Mouse (Mus musculus): ENCODE measurements around the gene AI182371. TPM values are rescaled to one million over a fixed set of nuclear protein-coding genes. Genes with fewer than 3 reads are reported as not detected.

Gene AI182371
- polyA plus RNA-seq, 1 experiment: 0.93 TPM

GRCm38 (mm10) chr2:35067117-35067516, 34.2 kb downstream of the AI182371 start:
- H3K4me3 ChIP-seq (ENCODE audit: low read depth, low read length): no peak overlapping the region
- H3K27ac ChIP-seq (ENCODE audit: insufficient read depth, low read length): no peak overlapping the region
- H3K36me3 ChIP-seq (ENCODE audit: control insufficient read depth, insufficient read depth, low read length, poor library complexity, severe bottlenecking): no peaks in the 10 kb centered on the region
- no peaks in the 10 kb centered on the region for H3K27me3 ChIP-seq (ENCODE audit: control insufficient read depth, insufficient read depth, low read length, poor library complexity, severe bottlenecking)
- no peak overlapping the region for H3K9ac ChIP-seq (ENCODE audit: low read depth, poor library complexity, severe bottlenecking)
- no peaks in the 10 kb centered on the region for H3K4me1 ChIP-seq (ENCODE audit: control insufficient read depth, insufficient read depth, low read length)
- TF ChIP-seq POLR2A (IDR thresholded peaks at IDR 0.05; ENCODE audit: insufficient read depth, low read length): no peak
- no peak for TF ChIP-seq EP300 (IDR thresholded peaks at IDR 0.05; ENCODE audit: insufficient read depth, low read depth, low read length)
- TF ChIP-seq CTCF (IDR thresholded peaks at IDR 0.05; ENCODE audit: low read depth, low read length): no peak
- H3K9me3 ChIP-seq (replicated peaks; ENCODE audit: control insufficient read depth, insufficient read depth, low read length, poor library complexity, severe bottlenecking): no peaks in the 10 kb centered on the region

DNA sequence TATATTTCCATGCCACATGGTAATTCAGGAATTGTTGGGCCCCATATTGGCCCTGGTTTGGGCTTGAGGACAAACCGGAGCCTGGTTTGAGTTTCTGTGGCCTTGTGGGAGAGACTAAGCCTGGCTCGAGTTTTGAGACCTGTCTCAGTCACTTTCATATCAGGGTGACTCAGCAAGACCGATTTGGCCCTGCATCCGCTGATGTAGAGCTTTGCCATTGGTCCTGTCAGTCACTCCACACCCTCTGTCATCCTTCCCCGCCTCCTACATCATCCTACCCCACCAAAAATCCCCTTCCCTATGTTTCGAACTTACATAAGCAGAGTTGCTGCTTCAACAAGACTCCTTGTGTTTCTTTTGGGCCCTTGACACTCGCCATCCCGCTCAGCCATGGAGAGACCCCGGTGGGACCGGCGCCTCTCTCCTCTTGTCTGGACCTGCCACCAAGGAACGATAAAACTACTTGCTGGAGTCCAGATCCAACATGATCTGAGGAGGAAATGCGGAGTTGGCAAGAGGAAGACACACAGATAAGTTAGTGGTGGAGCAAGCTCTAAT, 34.7 kb downstream of the AI182371 start:
- no peak overlapping the region for H3K4me3 ChIP-seq (ENCODE audit: low read depth, low read length)
- H3K9ac ChIP-seq (ENCODE audit: low read depth, poor library complexity, severe bottlenecking): no peak overlapping the region
- H3K27ac ChIP-seq (ENCODE audit: insufficient read depth, low read length): no peak overlapping the region
- TF ChIP-seq POLR2A (IDR thresholded peaks at IDR 0.05; ENCODE audit: insufficient read depth, low read length): no peak
- no peak for TF ChIP-seq CTCF (IDR thresholded peaks at IDR 0.05; ENCODE audit: low read depth, low read length)
- no peak for TF ChIP-seq EP300 (IDR thresholded peaks at IDR 0.05; ENCODE audit: insufficient read depth, low read depth, low read length)
- H3K9me3 ChIP-seq (replicated peaks; ENCODE audit: control insufficient read depth, insufficient read depth, low read length, poor library complexity, severe bottlenecking): no peaks in the 10 kb centered on the region
- no peaks in the 10 kb centered on the region for H3K27me3 ChIP-seq (ENCODE audit: control insufficient read depth, insufficient read depth, low read length, poor library complexity, severe bottlenecking)
- H3K4me1 ChIP-seq (ENCODE audit: control insufficient read depth, insufficient read depth, low read length): no peaks in the 10 kb centered on the region
- H3K36me3 ChIP-seq (ENCODE audit: control insufficient read depth, insufficient read depth, low read length, poor library complexity, severe bottlenecking): no peaks in the 10 kb centered on the region

GRCm38 (mm10) chr2:35063333-35064030, 37.9 kb downstream of the AI182371 start:
- no peaks in the 10 kb centered on the region for H3K27me3 ChIP-seq (ENCODE audit: control insufficient read depth, insufficient read depth, low read length, poor library complexity, severe bottlenecking)
- H3K4me3 ChIP-seq (ENCODE audit: low read depth, low read length): no peak overlapping the region
- no peaks in the 10 kb centered on the region for H3K4me1 ChIP-seq (ENCODE audit: control insufficient read depth, insufficient read depth, low read length)
- no peak overlapping the region for H3K9ac ChIP-seq (ENCODE audit: low read depth, poor library complexity, severe bottlenecking)
- no peak overlapping the region for H3K27ac ChIP-seq (ENCODE audit: insufficient read depth, low read length)
- TF ChIP-seq CTCF (IDR thresholded peaks at IDR 0.05; ENCODE audit: low read depth, low read length): no peak
- TF ChIP-seq EP300 (IDR thresholded peaks at IDR 0.05; ENCODE audit: insufficient read depth, low read depth, low read length): no peak
- TF ChIP-seq POLR2A (IDR thresholded peaks at IDR 0.05; ENCODE audit: insufficient read depth, low read length): no peak
- no peaks in the 10 kb centered on the region for H3K36me3 ChIP-seq (ENCODE audit: control insufficient read depth, insufficient read depth, low read length, poor library complexity, severe bottlenecking)
- H3K9me3 ChIP-seq (replicated peaks; ENCODE audit: control insufficient read depth, insufficient read depth, low read length, poor library complexity, severe bottlenecking): no peaks in the 10 kb centered on the region

DNA sequence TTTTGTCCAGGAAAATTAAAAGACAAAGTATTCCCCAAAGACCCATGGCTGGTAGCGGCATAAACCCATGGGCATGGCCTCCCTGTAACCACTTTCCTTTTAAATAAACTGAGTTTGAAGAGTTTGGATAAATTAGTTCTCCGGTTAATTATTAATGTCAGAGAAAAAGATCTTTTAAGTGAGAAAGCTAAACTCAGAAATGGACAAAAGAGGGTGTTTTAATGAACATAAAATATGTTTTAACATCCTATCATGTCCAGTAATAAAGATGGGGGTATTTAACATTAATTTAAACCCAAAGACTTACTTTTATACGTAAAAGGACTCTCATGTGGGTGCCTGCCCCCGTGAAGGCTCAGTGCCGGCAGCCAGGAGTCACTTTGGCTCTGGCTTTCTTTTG, 40.0 kb downstream of the AI182371 start, which contains the start of gene Hc:
Gene Hc, minus strand, starts transcription at position 101 of the 400 bp plus-strand sequence.
- H3K9me3 ChIP-seq (replicated peaks; ENCODE audit: control insufficient read depth, insufficient read depth, low read length, poor library complexity, severe bottlenecking): no peaks in the 10 kb centered on the region
- no peak within 1 kb of the TSS for H3K4me3 ChIP-seq (ENCODE audit: low read depth, low read length)
- no peak within 1 kb of the TSS for H3K27ac ChIP-seq (ENCODE audit: insufficient read depth, low read length)
- H3K27me3 ChIP-seq (ENCODE audit: control insufficient read depth, insufficient read depth, low read length, poor library complexity, severe bottlenecking): no peaks in the 10 kb centered on the region
- H3K36me3 ChIP-seq (ENCODE audit: control insufficient read depth, insufficient read depth, low read length, poor library complexity, severe bottlenecking): no peaks in the 10 kb centered on the region
- TF ChIP-seq CTCF (IDR thresholded peaks at IDR 0.05; ENCODE audit: low read depth, low read length): no peak
- no peak for TF ChIP-seq POLR2A (IDR thresholded peaks at IDR 0.05; ENCODE audit: insufficient read depth, low read length)
- TF ChIP-seq EP300 (IDR thresholded peaks at IDR 0.05; ENCODE audit: insufficient read depth, low read depth, low read length): no peak
- H3K9ac ChIP-seq (ENCODE audit: low read depth, poor library complexity, severe bottlenecking): no peak within 1 kb of the TSS
- no peaks in the 10 kb centered on the region for H3K4me1 ChIP-seq (ENCODE audit: control insufficient read depth, insufficient read depth, low read length)

DNA sequence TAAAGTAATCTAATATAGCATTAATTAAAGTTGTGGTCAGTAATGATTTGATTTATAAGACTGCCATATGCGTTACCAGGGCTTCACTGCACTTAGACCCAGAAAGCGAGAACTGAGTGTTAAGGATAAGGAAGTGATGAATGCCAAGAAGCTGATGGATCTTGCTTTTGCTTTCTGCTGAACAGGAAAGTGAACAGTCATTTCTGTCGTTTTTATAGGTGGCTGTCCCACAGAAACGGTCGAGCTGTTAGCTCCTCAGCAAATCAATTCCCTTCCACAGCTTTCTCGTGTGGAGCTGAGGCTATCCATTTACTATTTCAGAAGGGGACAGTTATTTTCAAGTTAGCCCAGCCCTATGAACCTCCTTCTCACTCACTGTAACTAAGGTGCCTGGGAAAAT, 40.4 kb downstream of the AI182371 start:
- H3K9me3 ChIP-seq (replicated peaks; ENCODE audit: control insufficient read depth, insufficient read depth, low read length, poor library complexity, severe bottlenecking): no peaks in the 10 kb centered on the region
- H3K9ac ChIP-seq (ENCODE audit: low read depth, poor library complexity, severe bottlenecking): no peak overlapping the region
- no peaks in the 10 kb centered on the region for H3K36me3 ChIP-seq (ENCODE audit: control insufficient read depth, insufficient read depth, low read length, poor library complexity, severe bottlenecking)
- H3K27ac ChIP-seq (ENCODE audit: insufficient read depth, low read length): no peak overlapping the region
- no peaks in the 10 kb centered on the region for H3K27me3 ChIP-seq (ENCODE audit: control insufficient read depth, insufficient read depth, low read length, poor library complexity, severe bottlenecking)
- no peaks in the 10 kb centered on the region for H3K4me1 ChIP-seq (ENCODE audit: control insufficient read depth, insufficient read depth, low read length)
- no peak overlapping the region for H3K4me3 ChIP-seq (ENCODE audit: low read depth, low read length)
- no peak for TF ChIP-seq EP300 (IDR thresholded peaks at IDR 0.05; ENCODE audit: insufficient read depth, low read depth, low read length)
- TF ChIP-seq POLR2A (IDR thresholded peaks at IDR 0.05; ENCODE audit: insufficient read depth, low read length): no peak
- no peak for TF ChIP-seq CTCF (IDR thresholded peaks at IDR 0.05; ENCODE audit: low read depth, low read length)

DNA sequence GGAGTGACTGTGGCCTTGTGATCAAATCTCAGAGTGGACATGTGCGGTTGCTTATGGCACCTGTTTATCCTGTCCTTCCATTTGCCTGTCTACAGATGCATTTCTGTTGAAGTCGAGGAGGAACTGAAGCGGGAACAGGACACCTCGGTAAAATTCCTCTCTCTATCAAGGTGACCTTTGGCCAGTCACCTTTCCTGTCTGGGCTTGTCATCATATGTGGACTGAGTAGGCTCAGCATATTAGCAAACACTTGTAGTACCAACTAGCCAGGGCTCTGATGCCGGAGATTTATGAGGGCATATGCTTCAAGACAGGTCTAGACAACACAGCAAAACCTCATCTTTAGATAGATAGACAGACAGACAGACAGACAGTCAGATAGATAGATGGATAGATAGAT, 41.1 kb downstream of the AI182371 start:
- H3K4me3 ChIP-seq (ENCODE audit: low read depth, low read length): no peak overlapping the region
- TF ChIP-seq POLR2A (IDR thresholded peaks at IDR 0.05; ENCODE audit: insufficient read depth, low read length) (no peak), EP300 (IDR thresholded peaks at IDR 0.05; ENCODE audit: insufficient read depth, low read depth, low read length) (no peak), CTCF (IDR thresholded peaks at IDR 0.05; ENCODE audit: low read depth, low read length) (no peak)
- H3K9me3 ChIP-seq (replicated peaks; ENCODE audit: control insufficient read depth, insufficient read depth, low read length, poor library complexity, severe bottlenecking): no peaks in the 10 kb centered on the region
- H3K36me3 ChIP-seq (ENCODE audit: control insufficient read depth, insufficient read depth, low read length, poor library complexity, severe bottlenecking): no peaks in the 10 kb centered on the region
- no peaks in the 10 kb centered on the region for H3K4me1 ChIP-seq (ENCODE audit: control insufficient read depth, insufficient read depth, low read length)
- H3K9ac ChIP-seq (ENCODE audit: low read depth, poor library complexity, severe bottlenecking): no peak overlapping the region
- no peaks in the 10 kb centered on the region for H3K27me3 ChIP-seq (ENCODE audit: control insufficient read depth, insufficient read depth, low read length, poor library complexity, severe bottlenecking)
- no peak overlapping the region for H3K27ac ChIP-seq (ENCODE audit: insufficient read depth, low read length)

All from ES-Bruce4 (cell line).